Mouse (Mus musculus): ENCODE data around the gene Cyb561. TPM values are rescaled to one million over a fixed set of nuclear protein-coding genes. Genes with fewer than 3 reads are reported as not detected.

The Cyb561 gene
- polyA plus RNA-seq, 1 experiment from 2014 or later: 18.9 TPM

DNA sequence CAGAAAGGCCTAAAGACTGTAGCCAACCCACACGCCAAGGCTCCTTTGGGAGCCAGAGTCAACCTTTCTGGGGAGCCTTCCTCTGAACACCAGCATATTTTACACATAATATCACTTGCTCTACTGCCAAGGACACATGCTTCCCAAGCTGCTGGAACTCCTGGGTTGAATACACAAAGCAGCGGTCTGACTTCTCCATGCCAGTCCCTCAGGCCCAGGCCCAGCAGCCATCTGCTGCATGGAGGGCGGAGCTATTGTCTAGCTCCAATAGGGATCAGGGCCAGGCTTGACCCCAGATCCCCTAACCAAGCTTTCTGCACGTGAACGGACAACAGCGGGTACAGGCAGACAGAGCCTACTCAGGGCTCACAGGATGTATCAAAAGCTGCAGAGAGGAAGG lies 18.3 kb downstream of the Cyb561 start:
- ATAC-seq (ENCODE audit: low FRiP score, low read depth): no peak
- Histone ChIP-seq H3K9ac (no peak overlapping the region), H3K9me3 (no peaks in the 10 kb centered on the region), H3K27me3 (replicated peaks) (no peaks in the 10 kb centered on the region), H3K4me3 (no peak overlapping the region), H3K36me3 (no peaks in the 10 kb centered on the region), H3K4me2 (replicated peaks) (no peak overlapping the region), H3K27ac (no peak overlapping the region), H3K4me1 (0 out of 2 replicates have a peak, but pooled peaks cover 5% of the 10 kb centered on the region)
- WGBS: 43% methylated on average over 6 of the region's 6 CpGs

DNA sequence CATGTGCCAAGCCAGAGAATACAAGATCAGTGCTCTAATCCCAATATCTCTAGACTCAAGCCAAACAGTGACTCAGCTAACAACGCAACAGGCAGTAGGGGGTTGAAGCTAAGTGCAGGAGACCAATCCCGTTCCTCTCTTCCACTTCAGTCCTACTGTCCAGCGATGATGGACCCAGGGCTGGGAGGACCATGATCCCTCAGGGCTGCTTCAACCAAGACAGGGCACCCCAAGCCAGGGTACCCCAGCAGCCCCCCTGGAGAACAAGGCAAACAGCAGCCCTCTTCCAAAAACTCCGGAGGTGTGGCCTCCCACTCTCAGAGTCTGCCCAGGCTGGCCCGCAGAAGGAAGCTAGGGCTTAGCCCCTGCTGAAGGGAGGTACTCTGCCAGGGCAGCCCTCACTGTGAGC lies 18.8 kb downstream of the Cyb561 start:
- no peak for ATAC-seq (ENCODE audit: low FRiP score, low read depth)
- 73% methylated on average over 5 of the region's 5 CpGs for WGBS
- H3K4me1 ChIP-seq: 0 out of 2 replicates have a peak, but pooled peaks cover 5% of the 10 kb centered on the region
- no peak overlapping the region for H3K4me2 ChIP-seq (replicated peaks)
- H3K36me3 ChIP-seq: no peaks in the 10 kb centered on the region
- H3K27ac ChIP-seq: no peak overlapping the region
- no peak overlapping the region for H3K4me3 ChIP-seq
- H3K9me3 ChIP-seq: no peaks in the 10 kb centered on the region
- no peaks in the 10 kb centered on the region for H3K27me3 ChIP-seq (replicated peaks)
- H3K9ac ChIP-seq: no peak overlapping the region

GRCm38 (mm10) chr11:105933746-105934145 lies 19.4 kb downstream of the Cyb561 start:
- no peak for ATAC-seq (ENCODE audit: low FRiP score, low read depth)
- Histone ChIP-seq H3K36me3 (no peaks in the 10 kb centered on the region), H3K4me3 (no peak overlapping the region), H3K27ac (no peak overlapping the region), H3K4me1 (0 out of 2 replicates have a peak, but pooled peaks cover 5% of the 10 kb centered on the region), H3K9me3 (no peaks in the 10 kb centered on the region), H3K27me3 (replicated peaks) (no peaks in the 10 kb centered on the region), H3K4me2 (replicated peaks) (no peak overlapping the region), H3K9ac (no peak overlapping the region)
- WGBS: 91% methylated on average over 8 of the region's 8 CpGs

- no peak overlapping the region for H3K27ac ChIP-seq
- no peak overlapping the region for H3K9ac ChIP-seq
- no peaks in the 10 kb centered on the region for H3K36me3 ChIP-seq
- H3K4me1 ChIP-seq: 0 out of 2 replicates have a peak, but pooled peaks cover 5% of the 10 kb centered on the region
- H3K4me2 ChIP-seq (replicated peaks): no peak overlapping the region
- ATAC-seq (ENCODE audit: low FRiP score, low read depth): no peak
- H3K4me3 ChIP-seq: no peak overlapping the region
- 87% methylated on average over 3 of the region's 3 CpGs for WGBS
- no peaks in the 10 kb centered on the region for H3K9me3 ChIP-seq
- H3K27me3 ChIP-seq (replicated peaks): no peaks in the 10 kb centered on the region
Observed at GRCm38 (mm10) chr11:105931380-105931779, 21.8 kb downstream of the Cyb561 start.

DNA sequence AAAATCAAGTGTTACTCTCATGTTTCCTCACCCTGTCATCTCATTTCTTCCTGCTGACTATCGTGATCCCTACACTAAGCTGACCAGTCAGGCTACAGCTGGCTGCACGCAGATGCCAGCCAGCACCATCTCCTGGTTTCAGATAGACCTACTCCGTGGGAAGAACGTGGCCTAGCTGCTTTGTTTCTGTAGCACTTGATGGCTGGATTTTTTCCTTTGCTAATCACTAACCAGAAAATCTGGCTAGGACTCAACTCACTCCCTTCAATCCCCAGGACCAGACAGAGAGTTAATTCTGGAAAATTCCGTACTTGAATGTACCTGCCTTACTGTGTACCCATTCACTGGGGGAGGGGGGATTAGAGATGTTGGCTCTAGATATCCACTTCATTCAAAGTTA lies 25.0 kb downstream of the Cyb561 start:
- H3K4me1 ChIP-seq: no peaks in the 10 kb centered on the region
- H3K4me2 ChIP-seq (replicated peaks): no peak overlapping the region
- H3K4me3 ChIP-seq: no peak overlapping the region
- ATAC-seq (ENCODE audit: low FRiP score, low read depth): no peak
- no peak overlapping the region for H3K27ac ChIP-seq
- H3K27me3 ChIP-seq (replicated peaks): no peaks in the 10 kb centered on the region
- H3K9ac ChIP-seq: no peak overlapping the region
- WGBS: 78% methylated on average over 5 of the region's 5 CpGs
- no peaks in the 10 kb centered on the region for H3K9me3 ChIP-seq
- peaks cover 11% of the 10 kb centered on the region; the same call in 1 of the 2 replicates for H3K36me3 ChIP-seq

GRCm38 (mm10) chr11:105927065-105928030 lies 25.8 kb downstream of the Cyb561 start:
- no peak overlapping the region for H3K9ac ChIP-seq
- WGBS: 56% methylated on average over 14 of the region's 14 CpGs

GRCm38 (mm10) chr11:105922769-105923663 lies 30.1 kb downstream of the Cyb561 start:
- WGBS: 86% methylated on average over 20 of the region's 20 CpGs
- H3K36me3 ChIP-seq: peaks cover 37% of the 10 kb centered on the region

More at GRCm38 (mm10) chr11:105927065-105928030, 25.8 kb downstream of the Cyb561 start:
- no peaks in the 10 kb centered on the region for H3K27me3 ChIP-seq (replicated peaks)
- H3K36me3 ChIP-seq: peaks cover 19% of the 10 kb centered on the region
- no peaks in the 10 kb centered on the region for H3K4me1 ChIP-seq
- H3K27ac ChIP-seq: no peak overlapping the region
- no peak overlapping the region for H3K4me3 ChIP-seq
- no peak overlapping the region for H3K4me2 ChIP-seq (replicated peaks)
- peak; percentile 70 for ATAC-seq (ENCODE audit: low FRiP score, low read depth)
- H3K9me3 ChIP-seq: no peaks in the 10 kb centered on the region

GRCm38 (mm10) chr11:105921275-105921674 lies 31.9 kb downstream of the Cyb561 start:
- no peak for ATAC-seq (ENCODE audit: low FRiP score, low read depth)
- H3K27ac ChIP-seq: no peak overlapping the region
- 93% methylated on average over 5 of the region's 5 CpGs for WGBS
- no peak overlapping the region for H3K4me3 ChIP-seq
- no peak overlapping the region for H3K4me2 ChIP-seq (replicated peaks)
- H3K27me3 ChIP-seq (replicated peaks): no peaks in the 10 kb centered on the region
- no peaks in the 10 kb centered on the region for H3K9me3 ChIP-seq
- no peaks in the 10 kb centered on the region for H3K4me1 ChIP-seq
- H3K36me3 ChIP-seq: peaks cover 44% of the 10 kb centered on the region
- no peak overlapping the region for H3K9ac ChIP-seq

More at GRCm38 (mm10) chr11:105922769-105923663, 30.1 kb downstream of the Cyb561 start:
- Histone ChIP-seq H3K4me2 (replicated peaks) (no peak overlapping the region), H3K27me3 (replicated peaks) (no peaks in the 10 kb centered on the region), H3K4me1 (no peaks in the 10 kb centered on the region), H3K9ac (no peak overlapping the region), H3K9me3 (no peaks in the 10 kb centered on the region), H3K27ac (no peak overlapping the region), H3K4me3 (no peak overlapping the region)
- ATAC-seq (ENCODE audit: low FRiP score, low read depth): no peak

DNA sequence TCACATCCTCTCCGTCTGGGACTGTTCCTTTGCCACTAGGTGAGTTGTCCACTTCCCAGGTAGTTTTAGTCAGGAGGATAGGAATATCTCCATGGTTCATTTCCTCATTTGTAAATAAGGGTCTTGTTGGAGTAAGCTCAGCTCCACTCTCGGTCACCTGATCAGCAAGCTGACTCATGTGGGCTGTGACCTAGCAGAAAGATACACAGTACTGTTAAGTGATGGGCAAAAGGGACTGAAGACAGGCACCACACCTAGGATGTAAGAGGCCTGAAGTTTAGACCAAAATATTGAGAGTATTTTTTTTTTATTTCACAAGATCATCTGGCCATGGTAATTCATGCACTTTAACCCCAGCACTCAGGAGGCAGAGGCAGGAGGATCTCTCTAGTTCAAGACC lies 32.3 kb downstream of the Cyb561 start:
- Histone ChIP-seq H3K4me2 (replicated peaks) (no peak overlapping the region), H3K4me3 (no peak overlapping the region), H3K27ac (no peak overlapping the region), H3K36me3 (peaks cover 46% of the 10 kb centered on the region), H3K9me3 (no peaks in the 10 kb centered on the region), H3K4me1 (no peaks in the 10 kb centered on the region), H3K9ac (no peak overlapping the region), H3K27me3 (replicated peaks) (no peaks in the 10 kb centered on the region)
- ATAC-seq (ENCODE audit: low FRiP score, low read depth): no peak
- WGBS: 88% methylated on average over 2 of the region's 2 CpGs

DNA sequence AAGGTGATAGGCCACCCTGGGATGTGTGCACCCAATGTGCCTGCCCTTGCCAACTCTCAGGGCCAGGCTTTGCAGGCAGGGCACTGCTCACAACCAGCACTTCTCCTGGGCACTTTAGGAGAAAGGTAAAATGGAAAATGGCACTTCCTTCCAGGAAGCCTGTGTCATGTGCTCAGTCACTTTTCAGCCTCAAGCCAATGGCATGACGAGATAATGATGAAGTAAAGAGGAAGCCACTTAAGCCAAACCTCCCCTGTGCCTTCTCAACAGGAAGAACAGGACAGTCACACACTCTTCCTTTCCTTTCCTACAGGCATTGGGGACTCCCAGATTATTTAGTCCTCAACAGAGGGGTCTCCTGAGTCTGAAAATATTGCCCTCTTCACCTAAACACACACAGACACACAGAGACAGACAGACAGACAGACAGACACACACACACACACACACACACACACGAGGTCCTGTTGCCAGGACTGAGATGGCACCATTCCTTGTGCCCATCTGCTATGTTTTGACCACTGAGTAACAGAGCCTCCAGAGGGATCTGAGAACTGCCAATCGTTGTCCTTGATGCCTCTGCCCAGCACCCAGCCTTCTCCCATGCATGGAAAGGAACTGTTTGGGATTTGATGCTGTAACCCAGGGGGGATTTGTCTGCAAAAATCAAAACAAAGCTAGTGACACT lies 32.9 kb downstream of the Cyb561 start:
- Histone ChIP-seq H3K4me3 (no peak overlapping the region), H3K9ac (no peak overlapping the region), H3K27ac (no peak overlapping the region), H3K27me3 (replicated peaks) (no peaks in the 10 kb centered on the region), H3K36me3 (peaks cover 43% of the 10 kb centered on the region), H3K4me1 (no peaks in the 10 kb centered on the region), H3K9me3 (no peaks in the 10 kb centered on the region), H3K4me2 (replicated peaks) (no peak overlapping the region)
- 88% methylated on average over 3 of the region's 3 CpGs for WGBS
- ATAC-seq (ENCODE audit: low FRiP score, low read depth): no peak

GRCm38 (mm10) chr11:105913580-105913979 lies 39.6 kb downstream of the Cyb561 start:
- no peak overlapping the region for H3K4me3 ChIP-seq
- no peaks in the 10 kb centered on the region for H3K27me3 ChIP-seq (replicated peaks)
- H3K27ac ChIP-seq: no peak overlapping the region
- peaks cover 28% of the 10 kb centered on the region for H3K36me3 ChIP-seq
- no peaks in the 10 kb centered on the region for H3K4me1 ChIP-seq
- H3K4me2 ChIP-seq (replicated peaks): no peak overlapping the region
- ATAC-seq (ENCODE audit: low FRiP score, low read depth): no peak
- no peak overlapping the region for H3K9ac ChIP-seq
- WGBS: 58% methylated on average over 5 of the region's 5 CpGs
- no peaks in the 10 kb centered on the region for H3K9me3 ChIP-seq

Data from neural tube, embryonic 12.5 days (tissue).